Mouse (Mus musculus) adrenal gland (tissue): Measurements from ENCODE around the gene Dlg2.

Experiments
- intact Hi-C: fragments of 180-260 bp; cut with DNase I; formaldehyde crosslinking; loops from one replicate; pipeline ENCODE4 v1.15.1; 2025

Gene Dlg2

DNA sequence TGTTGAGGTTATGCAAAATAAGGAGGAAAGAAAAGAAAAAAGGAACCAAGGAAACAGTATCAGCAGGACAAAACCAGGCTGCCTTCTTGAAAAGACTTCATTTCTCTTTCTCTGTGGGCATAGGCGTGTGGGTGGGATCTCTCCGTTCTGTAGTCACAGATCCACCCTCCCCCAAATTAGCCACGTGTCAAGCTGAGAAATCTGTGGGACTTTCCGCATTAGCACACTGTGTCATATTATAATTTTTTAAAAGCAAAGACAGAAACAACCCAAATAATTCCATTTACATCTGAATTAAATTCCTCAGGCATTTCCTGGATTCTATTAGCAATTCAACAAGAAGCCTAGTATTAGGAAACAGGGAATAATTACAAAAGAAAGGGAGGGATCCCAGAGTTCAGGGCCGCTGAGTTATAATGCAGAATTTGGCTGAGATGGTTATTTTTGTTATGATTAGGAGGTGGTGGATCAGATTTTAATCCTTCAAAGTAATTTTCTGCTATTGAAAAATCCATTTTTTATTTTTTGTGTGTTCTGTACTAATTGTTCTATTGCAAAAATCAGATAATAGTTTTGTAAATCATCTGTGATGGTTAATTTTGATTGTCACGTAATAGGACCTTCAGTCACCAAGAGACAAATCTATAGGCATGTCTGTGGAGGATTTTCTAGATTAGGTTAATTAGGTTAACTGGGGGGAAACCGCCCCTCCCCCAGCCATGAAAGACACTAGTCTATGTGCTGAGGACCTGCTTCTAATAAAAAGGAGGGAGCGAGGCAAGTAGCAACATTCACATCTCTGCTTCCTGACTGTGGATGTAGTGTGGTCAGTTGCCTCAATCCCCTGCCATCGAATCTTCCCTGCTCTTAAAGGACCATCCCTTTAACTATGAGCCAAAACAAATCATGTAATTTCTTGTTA is 63.3 kb downstream of the Dlg2 start:
- intact Hi-C loops, result no loop called here

GRCm38 (mm10) chr7:90540811-90541323 is 64.4 kb downstream of the Dlg2 start:
- intact Hi-C loops, result no loop called here

GRCm38 (mm10) chr7:90553399-90553798 is 76.9 kb downstream of the Dlg2 start:
- intact Hi-C loops, result no loop called here

GRCm38 (mm10) chr7:90554421-90554820 is 77.9 kb downstream of the Dlg2 start:
- intact Hi-C loops, result no loop called here

- intact Hi-C loops, result no loop called here
Observed at GRCm38 (mm10) chr7:90569130-90569529, 92.7 kb downstream of the Dlg2 start.

DNA sequence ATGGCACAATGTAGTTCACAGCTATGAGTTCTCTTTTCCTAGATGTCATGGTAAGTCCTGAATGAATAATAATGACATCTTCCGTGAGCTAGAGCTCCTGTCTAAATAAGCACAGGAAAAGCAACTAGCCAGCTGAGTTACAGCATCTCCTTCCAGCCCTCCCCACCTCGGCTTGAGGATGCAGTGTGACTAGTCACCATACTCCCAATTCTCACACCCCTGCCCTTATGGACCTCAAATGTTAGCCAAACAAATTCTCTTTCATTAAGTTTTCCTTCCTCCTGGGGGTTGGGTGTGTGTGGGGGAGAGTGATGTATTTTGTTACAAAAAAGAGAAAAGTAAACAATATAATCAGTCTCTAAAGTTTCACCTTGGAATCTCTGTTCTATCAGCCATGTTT is 111.3 kb downstream of the Dlg2 start:
- intact Hi-C loops, result no loop called here

GRCm38 (mm10) chr7:90588318-90588717 is 111.8 kb downstream of the Dlg2 start:
- intact Hi-C loops, result no loop called here

DNA sequence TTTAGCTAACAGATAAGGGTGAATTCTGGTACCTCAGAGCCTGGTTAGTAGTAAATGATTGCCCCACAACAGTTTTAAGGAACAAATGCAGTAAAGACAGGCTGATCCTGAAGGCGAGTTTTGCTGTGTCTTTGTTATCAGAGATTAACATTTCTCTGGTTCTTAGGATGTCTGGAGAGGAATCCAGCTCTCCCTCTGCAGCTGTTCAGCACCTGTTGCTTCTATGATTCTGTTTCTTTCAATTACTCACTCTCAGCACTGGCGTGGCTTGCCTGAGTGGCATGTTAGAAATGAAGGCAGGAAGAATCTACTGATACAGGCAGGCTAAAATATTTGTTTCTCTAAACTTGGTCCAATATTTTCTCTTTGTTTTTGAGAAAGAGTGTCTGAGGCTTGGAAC is 133.3 kb downstream of the Dlg2 start:
- intact Hi-C loops, result no loop called here

DNA sequence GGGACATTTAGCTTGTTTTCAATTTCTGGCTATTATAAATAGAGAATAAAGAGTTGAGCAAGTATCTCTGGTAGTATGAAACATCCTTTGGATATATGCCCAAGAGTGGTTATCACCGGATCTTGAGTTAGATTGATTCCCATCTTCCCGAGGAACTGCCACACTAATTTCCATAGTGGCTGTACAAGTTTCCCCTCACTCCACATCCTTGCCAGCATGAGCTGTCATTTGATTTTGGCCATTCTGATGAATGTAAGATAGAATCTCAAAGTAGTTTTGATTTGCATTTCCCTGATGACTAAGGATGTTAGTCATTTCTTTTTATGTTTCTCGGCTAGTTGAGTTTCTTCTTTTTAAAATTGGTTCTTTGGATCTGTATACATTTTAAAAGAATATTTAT is 154.1 kb downstream of the Dlg2 start:
- intact Hi-C loops, result no loop called here

GRCm38 (mm10) chr7:90649512-90649911 is 173.0 kb downstream of the Dlg2 start:
- intact Hi-C loops, result no loop called here

- intact Hi-C loops, result no loop called here
Observed at GRCm38 (mm10) chr7:90651128-90651527, 174.7 kb downstream of the Dlg2 start.

DNA sequence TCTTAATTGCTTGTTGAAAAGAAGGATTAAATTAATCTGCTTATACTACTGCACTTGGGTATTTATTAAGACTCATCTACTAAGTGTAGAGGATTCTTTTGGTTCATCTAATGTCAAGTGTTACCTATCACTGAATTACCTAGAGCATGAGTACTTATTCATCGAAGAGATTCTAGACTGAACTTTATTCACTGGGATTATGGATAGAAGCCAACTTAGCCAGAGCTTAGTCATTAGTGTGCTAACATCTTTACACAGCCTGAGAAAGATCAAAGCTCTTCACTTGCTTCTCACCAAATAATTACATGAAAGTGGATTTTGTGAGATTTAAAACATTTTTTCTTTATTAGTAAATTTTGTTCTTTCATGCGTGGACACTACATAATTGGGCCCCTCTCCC is 175.1 kb downstream of the Dlg2 start:
- intact Hi-C loops, result no loop called here

DNA sequence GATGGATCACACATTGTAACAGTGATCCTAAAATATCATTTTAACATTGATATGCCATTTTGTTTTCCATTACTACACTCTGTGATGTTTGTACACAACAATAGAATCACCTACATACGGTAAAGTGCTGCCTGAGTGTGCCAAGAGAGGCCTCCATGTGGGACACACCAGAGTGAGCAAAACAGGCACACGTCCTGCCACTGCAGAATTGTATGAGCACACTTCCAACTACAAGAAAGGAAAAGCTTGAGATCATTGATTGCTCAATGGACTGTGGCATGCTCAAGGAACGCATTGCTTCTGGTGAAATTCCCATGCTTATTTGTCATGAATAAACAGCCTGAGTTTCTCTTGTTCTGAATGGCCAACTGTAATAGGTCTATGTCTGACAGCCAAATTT is 182.1 kb downstream of the Dlg2 start:
- intact Hi-C loops, result no loop called here

DNA sequence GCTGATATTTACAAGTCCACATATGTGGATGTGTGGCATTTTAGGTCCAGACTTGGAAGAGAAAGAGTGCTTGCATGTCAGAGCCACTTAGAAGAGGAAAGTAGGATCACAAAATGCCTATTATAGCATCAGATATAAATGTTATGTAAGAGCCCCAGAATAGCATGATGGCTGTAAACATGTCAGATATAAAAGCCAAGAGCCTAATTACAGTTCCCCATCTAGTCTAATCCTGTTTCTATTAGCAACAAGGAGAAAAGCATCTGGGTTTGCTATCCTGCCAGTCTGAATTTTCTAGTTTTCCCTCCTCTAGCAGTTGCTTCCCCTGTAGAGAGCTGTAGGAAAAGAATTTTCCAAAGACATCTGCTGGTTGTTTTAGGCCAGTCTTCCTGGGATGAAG is 217.6 kb downstream of the Dlg2 start:
- intact Hi-C loops, result no loop called here

GRCm38 (mm10) chr7:90696181-90696950 is 219.9 kb downstream of the Dlg2 start:
- intact Hi-C loops, result no loop called here

- intact Hi-C loops, result no loop called here
Observed at GRCm38 (mm10) chr7:90703163-90703852, 226.8 kb downstream of the Dlg2 start.

DNA sequence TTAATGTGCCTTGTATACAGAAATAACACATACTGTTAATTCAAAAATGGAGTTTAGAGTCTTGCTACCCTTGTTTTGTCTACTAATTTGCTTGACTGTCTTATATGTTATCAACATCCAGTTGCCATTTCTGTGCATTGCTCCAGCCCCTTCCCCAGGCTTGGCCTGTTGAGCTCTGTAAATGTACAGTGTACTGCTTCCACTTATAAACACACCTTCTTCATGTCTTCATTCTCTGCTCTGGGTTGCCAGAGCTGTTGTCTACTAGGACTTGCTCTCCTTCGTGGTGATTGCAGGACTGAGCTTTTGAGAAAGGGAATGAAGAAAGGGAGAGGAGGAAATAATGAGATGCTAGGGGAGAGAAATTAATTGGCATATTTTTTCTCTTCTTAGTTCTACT is 227.5 kb downstream of the Dlg2 start:
- intact Hi-C loops, result no loop called here

- intact Hi-C loops, result no loop called here
Observed at GRCm38 (mm10) chr7:90734086-90734485, 257.6 kb downstream of the Dlg2 start.

GRCm38 (mm10) chr7:90736369-90736768 is 259.9 kb downstream of the Dlg2 start:
- intact Hi-C loops, result no loop called here

- intact Hi-C loops, result no loop called here
Observed at GRCm38 (mm10) chr7:90748636-90749035, 272.2 kb downstream of the Dlg2 start.

- intact Hi-C loops, result no loop called here
Observed at GRCm38 (mm10) chr7:90787945-90788344, 311.5 kb downstream of the Dlg2 start.

- intact Hi-C loops, result no loop called here
Observed at GRCm38 (mm10) chr7:90791522-90791921, 315.1 kb downstream of the Dlg2 start.
